Mouse (Mus musculus): ENCODE results near the gene B3glct. TPM values are rescaled to one million over a fixed set of nuclear protein-coding genes. Genes with fewer than 3 reads are reported as not detected.

Gene B3glct
- total RNA-seq, 4 experiments from 2014 or later, result 4.1 to 8.0 (median 6.5) TPM

GRCm38 (mm10) chr5:149748640-149749580, 70.9 kb downstream of the B3glct start:
- no peak for DNase-seq (ENCODE audit: low spot score)

- DNase-seq (ENCODE audit: low spot score), result no peak
These were observed 73.8 kb downstream of the B3glct start for GRCm38 (mm10) chr5:149751861-149752260.

GRCm38 (mm10) chr5:149753073-149753472, 75.0 kb downstream of the B3glct start:
- DNase-seq (ENCODE audit: low spot score), result no peak

GRCm38 (mm10) chr5:149767116-149767515, 89.1 kb downstream of the B3glct start:
- no peak for DNase-seq (ENCODE audit: low spot score)

GRCm38 (mm10) chr5:149767651-149768301, 89.7 kb downstream of the B3glct start:
- DNase-seq (ENCODE audit: low spot score), result no peak

- no peak for DNase-seq (ENCODE audit: low spot score)
These were observed 91.6 kb downstream of the B3glct start for GRCm38 (mm10) chr5:149769666-149770065.

GRCm38 (mm10) chr5:149776038-149776437, 98.0 kb downstream of the B3glct start:
- DNase-seq (ENCODE audit: low spot score), result no peak

GRCm38 (mm10) chr5:149779740-149780139, 101.7 kb downstream of the B3glct start:
- DNase-seq (ENCODE audit: low spot score), result no peak

- DNase-seq (ENCODE audit: low spot score), result no peak
These were observed 102.4 kb downstream of the B3glct start for GRCm38 (mm10) chr5:149780411-149780810.

- DNase-seq (ENCODE audit: low spot score), result no peak
These were observed 112.1 kb downstream of the B3glct start for GRCm38 (mm10) chr5:149790087-149790486.

GRCm38 (mm10) chr5:149810071-149810470, 132.0 kb downstream of the B3glct start:
- no peak for DNase-seq (ENCODE audit: low spot score)

GRCm38 (mm10) chr5:149811835-149812234, 133.8 kb downstream of the B3glct start:
- no peak for DNase-seq (ENCODE audit: low spot score)

Other genes starting within 250 kb of the B3glct start
- not detected for gene Tex26, start 238.6 kb upstream of the B3glct start, total RNA-seq (2022)
- not detected for gene Wdr95, start 149.6 kb upstream of the B3glct start, total RNA-seq (2022)
- 10 to 100 TPM; 43.9 to 80.9 (median 65.3) TPM for gene Hsph1, start 41.9 kb upstream of the B3glct start, total RNA-seq (2022)